Mouse (Mus musculus) cerebellum, adult 9-10 months (tissue): ENCODE data around the gene Ssh2.
"Not testable (repeated sequence)": the region's sequence is repeated elsewhere in the genome, so short reads cannot be mapped to it uniquely, and the experiment has no call there.

Experiments used
- DNase-seq: peaks from one replicate; pipeline ENCODE4 v3.0.0; 2022

Gene Ssh2

DNA sequence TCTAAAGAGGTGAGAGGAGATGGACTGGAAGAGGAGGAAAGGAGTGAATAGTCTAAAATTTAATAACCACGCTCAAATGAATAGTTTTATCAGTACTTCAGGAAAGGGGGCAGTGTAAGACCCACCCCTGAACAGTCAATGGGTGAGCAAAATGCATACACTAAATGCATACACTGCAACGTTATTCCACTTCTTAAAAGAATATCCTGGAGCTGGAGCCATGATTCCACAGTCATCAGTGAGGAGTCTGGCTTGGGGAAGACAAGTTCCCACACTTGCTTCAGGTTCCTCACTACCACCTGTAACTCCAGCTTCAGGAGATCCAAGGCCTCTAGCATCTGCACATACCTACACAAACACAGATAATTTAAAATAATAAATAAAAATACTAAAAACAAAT, 133.6 kb downstream of the Ssh2 start:
- no peak for DNase-seq

DNA sequence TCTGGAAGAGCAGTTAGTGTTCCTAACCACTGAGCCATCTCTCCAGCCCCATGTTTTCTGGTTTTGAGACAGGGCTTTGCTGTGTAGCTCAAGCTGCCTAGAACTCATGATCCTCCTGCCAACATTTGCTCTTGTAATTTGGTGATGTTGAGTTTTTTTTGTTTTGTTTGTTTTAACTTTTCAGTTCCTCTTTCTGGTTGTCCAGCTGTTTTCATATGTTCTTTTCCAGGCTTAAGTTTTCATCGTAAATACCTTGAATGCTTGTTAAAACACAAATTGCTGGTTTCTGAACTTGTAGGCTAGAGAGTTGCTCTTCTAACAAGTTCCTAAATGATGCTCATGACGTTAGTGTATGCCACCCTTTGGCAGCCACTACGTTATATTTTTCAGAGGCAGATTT, 139.0 kb downstream of the Ssh2 start:
- DNase-seq, result no peak

- no peak for DNase-seq
Observed at GRCm38 (mm10) chr11:77357839-77358238, 141.8 kb downstream of the Ssh2 start.

- no peak for DNase-seq
Observed at GRCm38 (mm10) chr11:77363476-77363875, 147.4 kb downstream of the Ssh2 start.

DNA sequence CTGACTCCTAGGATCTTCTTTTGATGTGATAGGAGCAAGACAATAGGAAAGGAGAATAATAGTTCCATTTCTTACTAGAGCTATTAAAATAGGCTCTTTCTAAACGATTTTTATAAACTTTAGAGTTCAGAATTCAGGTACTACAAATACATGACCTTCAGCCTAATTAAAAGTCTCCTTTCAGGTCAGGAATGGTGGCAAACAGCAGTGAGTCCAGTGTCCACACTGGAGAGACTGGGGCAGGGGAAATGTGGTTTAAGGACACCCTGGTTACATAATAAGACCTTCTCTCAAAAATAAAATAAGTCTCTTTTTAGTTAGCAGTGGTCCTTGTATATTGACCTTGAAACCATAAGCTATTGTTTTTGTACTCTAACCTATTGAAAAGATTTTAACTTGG, 148.3 kb downstream of the Ssh2 start:
- no peak for DNase-seq

DNA sequence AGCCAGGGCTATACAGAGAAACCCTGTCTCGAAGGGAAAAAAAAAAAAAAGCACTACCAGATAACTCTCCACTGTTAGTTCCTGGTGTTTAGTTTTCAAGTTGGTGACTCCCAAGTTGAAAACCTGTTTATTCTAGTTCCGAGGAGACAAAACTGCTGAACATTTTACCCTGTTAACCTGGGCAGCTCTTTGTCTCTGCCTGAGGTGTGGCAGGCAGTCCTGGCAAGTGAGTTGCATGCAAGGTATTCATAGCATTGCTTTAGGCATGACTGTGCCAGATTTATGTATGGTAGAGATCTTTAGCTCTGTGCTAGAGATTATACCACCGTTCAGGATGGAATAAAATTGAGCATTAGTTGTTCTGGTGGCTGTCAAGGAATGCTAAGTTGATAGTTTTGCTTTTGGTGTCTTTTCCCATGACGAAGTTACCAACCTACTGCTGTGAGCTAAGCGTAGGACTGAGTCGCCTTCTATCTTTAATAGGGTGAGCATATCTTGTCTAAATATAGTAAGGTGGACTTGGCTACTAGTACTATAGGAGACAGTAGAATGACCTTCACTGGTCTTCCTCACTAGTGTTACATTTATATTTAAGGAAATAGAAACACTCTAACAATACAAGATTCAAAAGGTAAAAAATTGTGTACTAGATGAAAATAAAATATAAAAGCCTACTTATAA, 149.8 kb downstream of the Ssh2 start:
- no peak for DNase-seq

DNA sequence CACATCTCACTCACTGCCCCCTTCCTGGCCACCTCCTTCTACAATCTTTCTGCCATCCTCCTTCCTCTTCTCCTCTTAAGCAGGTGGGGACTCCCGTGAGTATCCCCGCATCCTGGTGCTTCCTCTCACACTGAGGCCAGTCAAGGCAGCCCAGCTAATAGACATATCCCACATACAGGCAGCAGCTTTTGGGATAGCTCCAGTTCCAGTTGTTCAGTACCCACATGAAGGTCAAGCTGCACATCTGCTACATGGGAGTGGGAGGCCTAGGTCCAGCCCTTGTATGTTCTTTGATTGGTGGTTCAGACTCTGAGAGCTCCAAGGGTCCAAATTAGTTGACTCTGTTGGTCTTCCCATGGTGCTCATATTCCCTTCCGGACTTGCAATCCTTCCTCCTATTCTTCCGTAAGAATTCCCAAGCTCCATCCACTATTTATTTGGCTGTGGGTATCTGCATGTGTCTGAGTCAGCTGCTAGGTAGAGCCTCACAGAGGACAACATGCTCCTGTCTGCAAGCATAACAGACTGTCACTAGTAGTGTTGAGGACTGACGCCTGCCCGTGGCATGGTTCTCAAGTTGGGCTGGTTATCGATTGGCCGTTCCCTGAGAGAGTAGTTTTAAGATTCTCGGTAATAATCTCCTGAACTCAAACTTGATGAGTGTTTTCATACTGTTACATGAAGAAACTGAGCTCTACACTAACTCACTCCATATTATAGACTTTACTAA, 151.6 kb downstream of the Ssh2 start:
- DNase-seq, result no peak

DNA sequence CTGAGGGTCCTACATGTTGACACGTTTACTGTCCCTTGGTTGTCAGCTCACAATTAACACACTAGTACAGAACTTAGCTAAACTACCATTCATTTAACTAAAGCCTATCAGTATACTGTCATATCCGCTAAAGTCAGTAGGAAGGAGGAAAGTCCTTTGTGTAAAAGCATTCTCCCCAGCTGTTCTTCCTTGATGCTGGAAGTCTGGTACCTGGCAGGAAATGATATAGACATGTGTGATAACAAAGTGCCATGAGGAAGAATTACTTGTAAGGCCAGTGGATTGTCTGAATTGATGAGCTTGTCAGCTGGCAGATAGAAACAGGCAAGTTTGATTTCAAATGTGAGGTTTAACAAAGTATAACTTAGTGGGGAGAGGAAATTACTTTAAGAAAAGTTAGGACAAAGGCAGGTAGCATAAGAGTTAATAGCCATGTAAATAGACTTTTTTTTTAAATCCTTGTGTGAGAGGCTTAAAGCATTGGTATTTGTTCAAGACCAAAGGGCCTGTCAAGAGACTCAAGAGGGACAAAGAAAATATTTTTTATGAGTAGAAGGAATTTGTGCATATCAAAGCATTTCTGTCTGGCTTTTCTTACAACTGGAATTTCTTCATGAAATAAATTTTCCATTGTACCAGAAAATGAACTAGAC, 153.2 kb downstream of the Ssh2 start:
- DNase-seq, result no peak

- DNase-seq, result no peak
Observed at GRCm38 (mm10) chr11:77369841-77370191, 153.7 kb downstream of the Ssh2 start.

GRCm38 (mm10) chr11:77371088-77371487, 155.0 kb downstream of the Ssh2 start:
- no peak for DNase-seq

GRCm38 (mm10) chr11:77371696-77372095, 155.6 kb downstream of the Ssh2 start:
- DNase-seq, result no peak

DNA sequence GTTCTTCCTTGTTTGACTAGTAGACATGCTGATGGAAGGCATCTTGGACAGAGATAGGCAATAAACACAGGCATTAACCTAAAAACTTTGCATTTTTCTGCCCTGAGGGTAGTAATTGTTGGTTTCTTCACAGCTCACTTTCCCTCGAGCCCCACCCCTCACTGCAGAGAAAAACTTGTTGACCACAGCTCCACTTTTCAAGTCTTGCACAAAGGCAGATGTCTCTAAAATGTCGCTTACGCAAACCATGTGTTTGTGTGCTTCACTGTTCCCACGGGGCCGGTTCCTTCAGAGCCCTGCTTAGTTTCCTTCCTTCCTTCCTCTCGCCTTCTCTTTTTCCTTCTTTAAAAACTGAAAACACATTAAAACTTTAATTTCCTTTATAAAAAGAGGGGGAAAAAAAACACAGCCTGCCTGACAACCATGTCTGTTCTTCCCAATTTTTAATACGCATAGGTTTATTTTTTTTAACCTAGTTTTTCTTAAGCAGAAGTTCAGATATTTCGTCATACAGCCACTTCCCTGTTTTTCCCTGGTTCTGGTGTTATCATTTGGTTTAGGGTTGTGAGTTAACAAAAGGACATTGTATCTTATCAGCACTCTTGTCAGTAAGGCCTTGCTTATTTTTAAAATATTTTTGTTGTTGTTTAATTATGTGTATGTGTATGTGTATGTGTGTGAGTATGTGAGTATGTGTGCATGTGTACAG, 156.3 kb downstream of the Ssh2 start:
- no peak for DNase-seq

DNA sequence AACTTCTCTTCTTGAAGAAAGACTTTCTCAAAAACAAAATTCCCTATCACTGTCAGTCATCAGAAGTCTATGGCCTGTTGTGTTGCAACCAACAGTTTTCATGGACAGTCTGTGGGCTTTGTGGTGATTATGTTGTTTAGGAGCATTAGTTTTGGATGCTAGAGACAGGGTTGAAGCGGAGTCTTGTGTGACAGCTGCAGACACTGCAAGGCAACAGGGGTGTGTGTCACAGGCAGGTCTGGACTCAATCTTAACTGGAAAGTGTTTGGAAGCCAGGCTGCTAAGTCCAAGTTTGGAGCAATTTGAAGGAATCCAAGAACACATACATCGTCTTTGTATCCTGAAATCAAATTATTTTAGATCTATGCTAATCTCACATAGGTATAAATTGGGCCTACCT, 162.5 kb downstream of the Ssh2 start:
- no peak for DNase-seq

GRCm38 (mm10) chr11:77381174-77381573, 165.1 kb downstream of the Ssh2 start:
- DNase-seq, result no peak

DNA sequence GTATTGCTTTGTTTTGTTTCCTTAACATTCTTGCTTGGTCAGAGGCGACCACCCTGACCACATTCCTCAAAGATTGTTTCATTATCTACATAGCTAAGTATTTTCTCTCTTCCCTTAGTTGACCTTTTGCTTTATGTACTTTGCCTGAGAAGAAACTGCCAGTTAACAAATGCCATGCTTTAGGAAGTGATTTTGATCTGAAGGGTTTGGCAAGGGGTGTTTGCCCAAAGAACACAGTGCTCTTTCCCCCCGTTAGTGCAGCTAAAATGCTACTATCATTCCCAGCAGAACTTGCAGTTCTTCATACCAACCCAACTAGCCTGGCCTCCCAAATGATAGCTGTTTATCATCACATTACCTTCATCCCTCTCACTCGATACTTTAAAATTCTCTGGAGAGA, 168.1 kb downstream of the Ssh2 start:
- DNase-seq, result no peak

- DNase-seq, result no peak
Observed at GRCm38 (mm10) chr11:77385706-77386690, 169.9 kb downstream of the Ssh2 start.

- DNase-seq, result not testable (repeated sequence)
Observed at GRCm38 (mm10) chr11:77388197-77388596, 172.1 kb downstream of the Ssh2 start.

DNA sequence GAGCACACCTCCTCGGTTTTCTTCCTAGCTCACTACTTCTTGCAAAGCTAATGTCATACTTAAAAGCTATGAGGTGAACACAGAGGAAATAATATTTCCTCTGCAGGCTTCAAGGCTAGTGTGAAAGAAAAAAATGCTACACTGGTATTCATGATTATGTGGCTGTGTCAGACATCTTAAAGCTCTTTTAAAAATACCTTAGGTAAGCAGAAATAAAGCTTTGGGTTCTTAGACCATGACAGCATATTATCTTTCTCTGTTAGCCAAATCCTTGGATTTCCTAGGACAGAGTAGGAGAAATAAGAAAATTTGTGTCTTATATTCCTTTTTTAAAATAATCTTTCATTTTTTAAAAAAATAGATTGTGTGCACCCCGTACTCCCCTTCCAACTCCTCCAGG, 179.5 kb downstream of the Ssh2 start:
- no peak for DNase-seq

- no peak for DNase-seq
Observed at GRCm38 (mm10) chr11:77402508-77402907, 186.4 kb downstream of the Ssh2 start.

- no peak for DNase-seq
Observed at GRCm38 (mm10) chr11:77406329-77406728, 190.2 kb downstream of the Ssh2 start.

DNA sequence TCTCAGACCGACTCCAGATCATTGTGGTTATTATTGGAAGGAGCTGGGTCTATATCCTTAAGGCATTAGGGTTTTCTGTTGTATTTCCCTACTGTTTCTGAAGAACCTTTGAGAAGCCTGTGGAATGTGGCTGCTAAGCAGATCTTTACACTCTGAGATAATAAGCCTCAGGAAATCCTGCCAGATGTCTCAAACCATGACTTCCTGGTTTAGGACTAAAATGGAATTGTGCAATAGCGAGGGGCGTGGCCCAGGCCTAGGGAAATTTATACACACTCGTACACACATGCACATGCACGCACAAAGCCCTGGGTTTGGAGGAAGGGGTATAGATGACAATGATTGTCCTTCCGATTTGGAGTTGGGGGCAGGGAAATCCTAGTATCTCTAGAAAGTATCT, 193.8 kb downstream of the Ssh2 start:
- DNase-seq, result no peak

- no peak for DNase-seq
Observed at GRCm38 (mm10) chr11:77411284-77411683, 195.2 kb downstream of the Ssh2 start.
